ENCODE assay signal across 19 mouse cellular contexts in the genomic region with DNA sequence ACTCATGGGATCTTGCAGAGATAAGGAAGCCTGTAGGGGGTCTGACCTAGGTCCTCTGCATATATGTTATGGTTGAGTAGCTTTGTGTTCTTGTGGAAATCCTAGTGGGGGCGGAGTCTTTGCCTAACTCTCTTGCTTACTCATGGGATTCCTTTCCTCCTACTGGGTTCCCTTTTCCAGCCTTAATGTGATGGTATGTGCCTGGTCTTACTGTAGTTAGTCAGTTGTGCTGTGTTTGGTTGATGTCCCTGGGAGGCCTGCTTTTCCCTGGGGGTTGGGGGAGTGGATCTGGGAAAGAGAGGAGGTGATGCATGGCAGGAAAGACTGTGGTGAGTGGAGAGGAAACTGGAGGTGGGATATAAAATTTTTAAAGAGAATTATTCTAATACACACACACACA. TPM values are rescaled to one million over a fixed set of nuclear protein-coding genes. Genes with fewer than 3 reads are reported as not detected.
"Had no signal": no experiment of that assay in that cellular context is flagged by ENCODE, and none has a peak within 500 bp of the region (broad histone marks: within the 10 kb centered on the region; RNA-seq: fewer than 3 reads in every experiment).

No protein-coding gene starts in this region.

- ATAC-seq: intestine, embryonic 16.5 days; midbrain, embryonic 13.5 days had no signal

- DNase-seq: kidney, adult 8-10 months; kidney, postnatal 36 days; layer of hippocampus, adult 9-11 months; layer of hippocampus, postnatal 36 days; left cerebral cortex, postnatal 4 days; lung, embryonic 14.5 days; lung, postnatal 10 days; lung, postnatal 4 days; thymus, postnatal 36 days had no signal

- H3K4me1 ChIP-seq: neural tube, embryonic 12.5 days; stomach, embryonic 15.5 days had no signal

- H3K36me3 ChIP-seq: limb, embryonic 13.5 days; liver, embryonic 15.5 days; midbrain, embryonic 13.5 days; neural tube, embryonic 12.5 days; stomach, embryonic 15.5 days had no signal

- H3K9me3 ChIP-seq: limb, embryonic 13.5 days; liver, embryonic 15.5 days; midbrain, embryonic 13.5 days; neural tube, embryonic 12.5 days; stomach, embryonic 15.5 days had no signal

- H3K27ac ChIP-seq: kidney, postnatal 0 days; limb, embryonic 13.5 days; liver, embryonic 15.5 days; midbrain, embryonic 13.5 days; neural tube, embryonic 12.5 days; stomach, embryonic 15.5 days had no signal

- H3K27me3 ChIP-seq: limb, embryonic 13.5 days; liver, embryonic 15.5 days; neural tube, embryonic 12.5 days; stomach, embryonic 15.5 days had no signal

- H3K4me3 ChIP-seq: limb, embryonic 13.5 days; liver, embryonic 15.5 days; midbrain, embryonic 13.5 days; neural tube, embryonic 12.5 days; stomach, embryonic 15.5 days had no signal

- H3K9ac ChIP-seq: limb, embryonic 13.5 days; liver, embryonic 15.5 days; lung, embryonic 14.5 days; midbrain, embryonic 13.5 days; neural tube, embryonic 12.5 days; stomach, embryonic 15.5 days had no signal

- H3K4me2 ChIP-seq: limb, embryonic 13.5 days; liver, embryonic 11.5 days; liver, embryonic 15.5 days; lung, embryonic 14.5 days; midbrain, embryonic 13.5 days; neural tube, embryonic 12.5 days; stomach, embryonic 15.5 days had no signal

RNA-seq across cellular contexts. Expression of a gene that starts 32.2 kb away (rescaled TPM):
- total RNA-seq: layer of hippocampus, adult 18-20 months; layer of hippocampus, postnatal 36 days; megakaryocyte-erythroid progenitor cell, adult 5-6 weeks had no signal
- polyA plus RNA-seq: liver, embryonic 11.5 days; lung, embryonic 14.5 days; midbrain, embryonic 13.5 days had no signal

RNA-seq across cellular contexts. Expression of a gene that starts 57.3 kb away (rescaled TPM):
- total RNA-seq: megakaryocyte-erythroid progenitor cell, adult 5-6 weeks had no signal
